Mouse (Mus musculus): Measurements from ENCODE around the gene Tmem135.

Gene Tmem135

DNA sequence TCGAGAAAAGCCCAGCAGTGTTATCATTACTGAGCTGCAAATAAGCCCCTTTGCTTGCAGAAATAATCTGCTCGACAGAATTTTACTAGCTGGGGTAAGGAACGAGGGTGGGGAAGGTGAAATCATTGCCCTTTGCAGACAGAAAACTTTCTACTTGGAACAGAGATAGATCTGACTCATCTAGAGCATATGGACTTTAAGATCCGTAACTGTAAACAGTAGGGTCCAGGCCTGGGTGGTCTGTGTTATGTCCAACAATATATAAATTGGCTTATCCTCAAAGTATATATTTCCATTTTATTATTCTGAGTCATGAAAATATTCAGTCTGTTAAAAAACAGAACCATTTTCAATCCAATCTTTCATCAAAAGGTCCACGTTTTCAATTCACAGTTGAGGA lies 221.1 kb downstream of the Tmem135 start:
- DNase-seq (ENCODE audit: low spot score in 2 of 2): no peak

DNA sequence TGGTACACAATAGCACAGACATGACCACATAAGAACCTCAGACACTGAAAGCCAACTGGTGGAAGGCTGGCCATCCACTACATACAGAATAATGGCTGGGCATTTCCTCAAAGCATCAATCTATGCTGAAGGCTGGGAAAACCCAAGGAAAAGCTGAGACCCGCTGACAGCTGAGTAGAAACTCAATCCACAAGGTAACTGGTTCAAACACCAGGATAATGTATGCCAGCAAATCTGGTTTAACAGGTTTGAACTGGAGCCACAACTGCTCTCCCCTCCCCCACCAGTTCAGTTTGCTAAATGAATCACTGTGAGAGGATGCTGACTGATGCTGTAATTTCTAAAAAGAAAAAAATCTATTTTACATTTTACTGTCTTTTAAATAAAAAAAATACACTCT lies 222.7 kb downstream of the Tmem135 start:
- DNase-seq (ENCODE audit: low spot score in 2 of 2): no peak

DNA sequence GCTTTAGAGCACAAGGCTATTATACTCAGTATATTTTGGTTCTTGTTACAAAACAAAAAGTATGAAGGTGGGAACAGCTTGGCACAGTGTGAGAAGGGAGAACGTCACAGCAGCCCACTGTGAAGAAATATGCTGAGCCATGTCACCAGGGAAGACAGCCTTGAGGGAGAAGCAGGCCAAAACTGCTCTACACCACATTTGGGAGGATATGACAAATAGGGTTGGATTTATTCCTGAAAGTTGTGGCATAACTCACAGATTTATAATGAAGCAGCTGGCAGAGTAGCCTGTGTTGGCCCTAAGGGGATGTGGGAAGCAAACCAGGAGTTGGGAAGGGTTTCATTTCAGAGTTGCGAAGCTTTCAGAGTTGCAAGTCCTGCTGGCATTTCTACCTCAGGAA lies 225.4 kb downstream of the Tmem135 start:
- peak in 1 of 2 experiments; percentile 19 for DNase-seq (ENCODE audit: low spot score in 2 of 2)

DNA sequence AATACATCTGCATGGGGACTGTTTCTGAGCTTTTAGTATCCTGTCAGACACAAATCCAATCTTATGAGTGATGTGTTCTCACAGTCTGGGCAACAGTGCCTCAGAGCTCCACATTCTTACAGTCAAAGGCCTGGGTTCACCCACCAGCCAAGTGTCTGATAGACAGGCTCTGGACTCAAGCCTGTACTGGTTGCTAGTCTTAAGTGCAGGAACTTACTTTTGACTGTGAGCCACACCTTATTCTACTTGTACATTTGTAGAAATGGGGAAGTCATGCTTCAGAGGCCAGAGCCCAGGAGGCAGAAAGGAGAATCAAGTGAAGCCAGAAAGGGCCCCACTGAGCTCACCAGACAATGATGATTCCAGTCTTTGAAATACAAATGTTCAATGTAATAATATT lies 226.1 kb downstream of the Tmem135 start:
- DNase-seq (ENCODE audit: low spot score in 2 of 2): no peak

DNA sequence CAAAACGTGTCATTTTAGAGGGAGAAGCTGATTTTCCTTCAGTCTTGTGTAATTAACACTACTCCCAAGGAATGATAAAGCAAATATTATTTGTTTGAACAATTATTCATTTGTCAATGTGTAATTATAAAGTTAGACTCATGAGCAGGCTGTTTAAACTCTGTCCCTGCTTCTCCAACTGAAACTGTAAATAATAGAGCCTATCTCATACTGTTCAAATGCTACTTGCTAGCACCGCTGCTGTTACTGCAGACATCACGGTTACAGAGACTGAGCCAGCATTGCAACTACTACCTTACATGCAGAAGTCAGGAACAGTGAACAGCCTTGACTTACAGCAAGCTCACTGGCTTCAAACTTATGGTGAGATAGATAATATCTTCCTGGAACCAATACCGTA lies 229.6 kb downstream of the Tmem135 start:
- no peak for DNase-seq (ENCODE audit: low spot score in 2 of 2)

DNA sequence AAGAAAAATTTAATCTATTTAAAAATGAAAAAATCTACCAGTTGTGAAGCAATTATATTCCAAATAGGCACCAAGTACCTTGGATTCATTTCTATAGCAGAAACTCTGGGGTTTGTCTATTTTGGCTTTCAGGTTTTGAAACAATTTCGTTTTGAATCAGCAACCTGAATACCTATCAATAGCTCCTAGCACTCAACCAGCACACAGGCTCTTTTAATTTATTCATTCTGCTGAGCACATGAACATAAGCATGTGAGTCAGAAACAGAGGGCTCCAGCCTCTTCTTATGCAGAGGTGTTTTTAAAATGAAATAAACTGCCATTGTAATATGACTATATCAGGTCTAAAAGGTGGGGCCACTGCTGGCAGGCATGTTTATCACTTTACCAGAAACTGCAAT lies 231.0 kb downstream of the Tmem135 start:
- no peak for DNase-seq (ENCODE audit: low spot score in 2 of 2)

DNA sequence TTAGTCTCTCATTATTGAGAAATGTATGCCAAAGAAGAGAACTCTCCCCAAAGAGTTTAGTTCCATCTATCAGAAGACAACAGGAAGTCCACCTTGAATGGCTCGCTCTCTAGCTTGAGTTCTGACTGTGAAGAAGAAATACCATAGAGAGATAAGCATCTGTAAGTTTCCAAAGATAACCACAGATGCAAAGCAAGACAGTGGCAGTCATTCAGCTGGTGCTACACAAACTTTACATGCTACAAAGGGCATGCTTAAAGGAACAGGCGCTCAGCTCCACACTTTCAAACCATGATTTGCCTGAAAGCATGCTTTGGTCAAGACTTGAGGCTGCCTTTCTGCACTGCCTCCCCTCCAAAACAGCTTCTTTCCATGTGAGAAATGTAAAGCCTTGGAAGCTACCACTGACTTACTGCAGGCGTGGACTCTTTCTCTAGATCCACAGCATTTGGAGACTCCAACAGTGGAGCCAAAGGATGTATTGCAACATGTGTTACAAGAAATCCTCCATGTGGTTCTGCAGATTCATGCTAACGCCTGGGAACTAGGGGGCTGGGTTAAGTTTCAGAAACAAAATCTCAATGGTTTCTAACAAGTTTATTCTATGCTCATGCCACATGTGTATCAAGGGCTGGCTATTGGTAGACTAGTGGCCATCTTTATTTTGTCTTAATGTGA lies 232.1 kb downstream of the Tmem135 start:
- DNase-seq (ENCODE audit: low spot score in 2 of 2): no peak

DNA sequence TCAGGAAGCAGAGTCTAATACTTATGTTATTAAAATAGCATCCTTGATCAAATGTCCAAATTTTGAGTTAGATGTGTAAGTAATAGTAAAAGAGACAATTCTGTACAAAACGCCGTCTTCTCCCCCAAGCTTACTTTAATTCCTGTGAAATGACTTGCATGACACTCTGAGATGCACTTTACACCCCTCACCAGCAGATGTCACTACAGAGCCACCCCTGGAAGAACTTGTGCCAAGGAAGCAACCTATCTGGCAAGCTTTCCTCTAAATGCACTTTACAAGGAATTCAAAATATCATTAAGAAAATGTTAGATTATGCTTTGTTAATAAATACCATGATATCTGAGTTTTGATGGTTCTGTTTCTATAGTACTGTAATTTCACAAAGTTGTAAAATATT lies 235.4 kb downstream of the Tmem135 start:
- peak; percentile 52 to 77 for DNase-seq (ENCODE audit: low spot score in 2 of 2)

DNA sequence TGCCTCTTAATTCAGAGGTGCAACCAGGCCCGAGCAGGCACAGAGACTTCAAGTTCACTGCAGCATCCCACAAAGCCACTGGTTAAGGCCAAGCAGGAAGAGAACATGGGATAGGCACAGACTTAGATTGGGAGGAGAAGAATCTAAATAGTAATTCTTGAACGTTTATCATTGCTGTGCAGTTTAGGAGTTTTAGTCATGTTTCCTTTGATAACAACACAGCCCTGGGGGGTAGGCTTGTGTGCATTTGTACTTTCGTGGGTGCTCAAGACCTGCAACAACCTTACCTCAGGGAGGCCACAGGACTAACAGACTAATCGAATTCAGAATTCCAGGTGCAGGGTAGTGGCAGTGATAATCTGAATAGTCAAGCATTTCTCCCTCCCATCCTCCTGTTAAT lies 238.5 kb downstream of the Tmem135 start:
- no peak for DNase-seq (ENCODE audit: low spot score in 2 of 2)

DNA sequence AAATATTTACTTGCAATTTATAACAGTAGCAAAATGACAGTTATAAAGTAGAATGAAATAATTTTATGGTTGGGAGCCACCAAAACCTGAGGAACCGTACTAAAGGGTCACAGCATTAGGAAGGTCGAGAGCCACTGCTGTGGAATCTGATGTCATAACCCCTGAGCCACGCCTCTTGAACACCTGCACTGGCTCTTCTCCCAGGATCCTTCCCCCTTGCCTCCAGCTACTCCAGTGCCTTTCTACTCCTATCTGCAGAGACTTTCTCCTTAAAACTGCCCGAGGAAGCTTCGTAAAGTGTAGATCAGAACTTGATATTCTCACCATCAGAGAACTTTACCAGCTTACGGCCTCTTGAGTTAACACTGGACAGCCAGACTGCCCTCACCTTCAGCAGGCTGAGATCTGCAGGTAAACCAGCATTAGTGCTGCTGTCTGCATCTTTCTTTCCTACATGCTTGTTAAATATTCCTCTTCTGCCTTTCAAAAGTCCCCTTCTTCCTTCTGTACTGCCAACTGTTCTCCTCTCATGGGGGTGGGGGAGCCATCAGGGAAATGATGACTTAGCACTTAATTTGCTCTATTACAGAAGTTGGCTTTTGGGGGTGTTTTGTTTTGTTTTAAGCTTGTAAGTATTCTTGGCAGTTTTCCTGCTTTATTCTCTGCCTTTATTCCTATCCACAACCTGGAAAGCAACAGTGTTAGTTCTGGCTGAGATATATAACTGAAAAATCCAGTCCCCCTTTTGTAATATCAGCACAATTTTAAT lies 242.2 kb downstream of the Tmem135 start:
- DNase-seq (ENCODE audit: low spot score in 2 of 2): no peak

DNA sequence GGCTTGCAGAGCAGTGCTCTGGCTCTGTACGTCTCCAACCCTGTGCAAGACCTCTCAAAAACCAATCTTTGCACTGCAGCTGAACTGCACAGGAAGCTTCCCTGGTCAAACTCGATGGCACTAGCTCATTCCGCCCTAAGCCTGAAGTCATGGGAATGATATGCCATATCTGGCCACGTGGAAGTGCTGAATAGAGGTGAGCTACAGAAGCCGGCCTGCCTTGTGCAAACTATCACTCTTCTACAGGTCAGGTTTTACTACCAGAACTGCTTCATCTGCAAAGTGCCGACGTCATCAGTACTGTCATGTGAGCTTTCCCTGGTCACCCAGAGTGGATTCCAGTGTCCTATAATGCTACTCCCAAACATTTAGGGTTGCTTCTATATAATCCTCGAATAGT lies 246.7 kb downstream of the Tmem135 start:
- DNase-seq (ENCODE audit: low spot score in 2 of 2): no peak

DNA sequence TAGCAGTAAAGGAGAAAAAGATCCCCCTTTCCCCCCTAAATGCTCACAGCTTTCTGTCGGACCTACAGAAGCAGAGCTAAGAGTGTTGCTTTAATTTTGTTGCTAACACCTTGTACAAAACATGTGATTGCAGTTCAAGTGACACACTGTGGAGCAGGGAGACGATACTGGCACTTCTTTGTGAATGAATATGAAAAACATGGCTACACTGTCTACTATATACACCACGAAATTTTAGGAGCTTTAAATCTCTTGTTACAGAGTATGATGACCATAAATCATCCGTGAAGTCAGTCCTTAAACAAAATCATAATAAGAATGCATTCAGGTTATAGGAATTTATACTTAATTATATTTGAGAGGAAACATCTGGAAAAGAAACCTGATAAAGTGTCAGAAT lies 247.4 kb downstream of the Tmem135 start:
- no peak for DNase-seq (ENCODE audit: low spot score in 2 of 2)

DNA sequence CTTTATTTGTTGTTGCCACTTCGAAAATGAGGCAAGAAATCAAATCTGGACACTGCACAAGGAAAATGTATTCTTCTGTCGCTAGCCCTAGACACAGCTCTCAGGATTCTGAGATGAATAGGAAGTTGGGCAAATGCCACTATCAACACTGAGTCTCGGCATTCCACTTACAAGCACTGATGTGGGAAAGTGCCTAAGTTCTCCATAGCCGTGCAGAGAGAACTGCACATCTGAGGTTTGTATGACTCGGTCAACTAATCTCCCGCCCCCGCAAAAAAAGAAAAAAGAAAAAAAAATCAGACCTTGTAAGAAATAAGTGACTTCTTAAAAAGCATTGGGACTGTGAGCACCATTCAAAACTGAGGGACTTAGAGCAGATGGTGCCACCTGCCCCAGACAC lies 248.3 kb downstream of the Tmem135 start:
- no peak for DNase-seq (ENCODE audit: low spot score in 2 of 2)

DNA sequence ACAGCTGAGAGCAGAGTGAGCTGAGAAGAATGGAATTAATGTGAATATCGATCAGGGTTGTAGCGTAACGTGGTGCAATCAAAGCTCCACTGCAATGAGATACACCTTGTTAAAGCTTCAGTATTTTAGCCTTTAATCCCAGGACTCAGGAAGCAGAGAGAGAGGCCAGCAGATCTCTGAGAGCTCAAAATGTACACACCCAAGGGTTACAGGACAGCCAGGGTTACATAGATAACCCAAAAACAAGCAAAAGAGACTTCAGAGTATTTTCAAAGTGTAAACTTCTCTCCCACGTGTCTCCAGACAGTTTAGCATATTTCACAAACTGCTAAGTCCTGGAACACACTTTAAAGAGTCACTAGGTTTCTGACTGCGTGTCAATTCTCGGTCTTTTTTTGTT lies 248.8 kb downstream of the Tmem135 start:
- no peak for DNase-seq (ENCODE audit: low spot score in 2 of 2)

DNA sequence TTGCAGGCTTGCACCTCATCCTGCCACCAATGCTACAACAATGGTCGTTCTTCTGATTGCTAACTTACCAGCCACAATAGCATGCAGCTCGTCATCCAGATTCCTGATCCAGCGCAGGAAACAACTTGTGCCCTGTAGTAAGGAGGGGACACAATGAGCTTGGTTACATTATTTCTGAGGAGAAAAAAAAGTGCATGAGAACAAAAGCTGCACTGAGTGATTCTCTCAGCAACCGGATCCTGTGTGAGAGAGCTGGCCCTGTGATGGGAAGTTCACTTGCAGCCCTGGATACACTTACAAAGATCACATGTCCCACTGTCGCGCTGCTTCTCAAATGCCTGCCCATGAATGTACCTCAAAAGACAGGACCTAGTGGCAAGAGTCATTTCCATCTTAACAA lies 252.7 kb downstream of the Tmem135 start:
- no peak for DNase-seq (ENCODE audit: low spot score in 2 of 2)

DNA sequence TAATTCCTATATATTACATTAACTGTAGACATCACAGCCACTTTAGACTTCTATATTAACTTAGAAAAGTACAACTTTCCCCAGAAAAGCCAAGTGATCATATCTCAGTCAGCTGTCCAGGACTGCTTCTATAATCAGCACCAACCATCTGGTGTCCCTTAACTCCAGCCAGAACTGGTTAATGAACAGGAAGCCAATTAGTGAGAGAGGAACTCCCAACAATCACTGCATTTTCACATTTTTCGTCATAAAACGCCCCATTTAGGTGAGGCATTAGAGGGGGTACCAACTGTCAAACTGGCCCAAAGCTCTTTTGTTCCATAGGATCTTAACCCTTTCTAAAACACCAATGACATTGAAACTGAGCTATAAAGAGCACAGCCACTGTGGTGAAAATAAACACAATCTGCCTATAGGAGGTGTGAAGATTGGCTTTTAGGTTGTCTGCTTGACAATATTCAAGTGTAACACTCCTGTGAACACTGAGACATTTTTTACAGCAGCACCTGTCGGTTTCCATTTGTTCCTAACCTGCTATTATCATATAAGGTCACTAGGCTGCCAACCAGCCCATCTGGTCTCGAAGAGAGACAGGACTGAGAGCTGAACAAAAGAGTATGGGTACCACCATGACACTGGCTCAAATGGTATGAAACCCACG lies 263.3 kb downstream of the Tmem135 start:
- no peak for DNase-seq (ENCODE audit: low spot score in 2 of 2)

DNA sequence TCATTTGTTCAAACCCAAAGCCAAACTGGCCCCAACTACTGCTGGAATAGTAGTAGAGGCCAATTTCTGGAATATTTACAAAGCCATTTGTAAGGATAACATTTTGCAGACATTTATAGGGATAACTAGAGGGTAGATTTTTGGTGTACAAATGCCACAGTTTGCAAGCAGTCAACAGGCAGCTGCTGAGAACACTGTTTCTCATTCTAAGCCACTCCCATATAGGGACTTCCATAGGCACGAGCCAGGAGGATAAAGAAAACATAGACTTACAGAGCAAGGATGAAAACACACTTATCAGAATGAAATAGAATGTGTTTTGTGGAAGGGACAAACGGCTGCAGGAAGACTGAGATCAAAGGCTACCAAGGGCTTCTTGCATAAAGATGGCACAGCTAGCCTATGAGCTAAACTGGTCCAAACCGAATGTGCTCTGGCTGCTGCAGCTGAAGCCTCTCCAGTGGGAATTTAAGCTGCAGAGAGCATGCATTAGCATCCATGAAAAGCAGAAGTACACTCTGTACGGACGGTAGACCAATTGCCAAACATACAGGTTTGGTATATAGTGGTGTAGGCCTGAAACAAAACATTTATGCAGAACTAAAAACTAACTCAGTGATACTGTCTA lies 269.0 kb downstream of the Tmem135 start:
- no peak for DNase-seq (ENCODE audit: low spot score in 2 of 2)

DNA sequence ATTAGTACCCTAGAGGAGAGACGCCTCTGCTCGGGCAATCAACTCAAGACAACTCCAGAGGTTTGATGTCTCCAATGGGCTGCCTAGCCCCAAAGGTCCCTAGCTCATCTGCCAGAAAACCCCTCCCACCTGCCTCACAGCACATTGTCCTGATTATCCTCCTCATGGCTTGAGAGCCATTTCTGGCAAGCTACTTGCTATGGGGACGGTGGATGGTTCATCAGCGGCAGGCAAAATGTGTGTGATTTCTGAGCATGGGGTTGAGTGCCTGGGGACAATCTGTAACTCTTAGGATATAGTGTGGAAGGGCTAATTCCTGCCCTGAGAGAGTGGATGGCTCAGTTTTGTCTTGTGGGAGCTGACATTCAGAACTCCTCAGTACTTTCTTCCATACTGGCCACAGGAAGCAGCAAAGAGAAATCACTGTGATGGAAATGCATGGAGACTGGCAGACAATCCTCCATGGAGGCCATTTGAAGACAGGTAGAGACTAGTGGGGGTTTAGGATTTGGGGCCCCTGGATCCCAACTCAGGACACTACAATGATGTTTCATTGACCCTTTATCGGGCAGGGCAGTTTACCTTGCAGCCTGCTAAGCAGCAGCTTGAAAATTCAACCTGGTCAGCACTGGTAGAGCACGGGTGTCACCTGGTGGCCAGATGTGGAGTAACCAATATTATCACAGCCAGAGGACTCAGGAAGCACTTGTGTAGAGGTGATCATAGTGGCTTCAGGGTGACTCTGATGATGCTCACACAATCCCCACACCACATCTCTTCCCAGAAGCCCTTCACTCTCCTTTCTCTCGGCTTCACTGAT lies 277.7 kb downstream of the Tmem135 start:
- DNase-seq (ENCODE audit: low spot score in 2 of 2): peak; percentile 26 to 58

DNA sequence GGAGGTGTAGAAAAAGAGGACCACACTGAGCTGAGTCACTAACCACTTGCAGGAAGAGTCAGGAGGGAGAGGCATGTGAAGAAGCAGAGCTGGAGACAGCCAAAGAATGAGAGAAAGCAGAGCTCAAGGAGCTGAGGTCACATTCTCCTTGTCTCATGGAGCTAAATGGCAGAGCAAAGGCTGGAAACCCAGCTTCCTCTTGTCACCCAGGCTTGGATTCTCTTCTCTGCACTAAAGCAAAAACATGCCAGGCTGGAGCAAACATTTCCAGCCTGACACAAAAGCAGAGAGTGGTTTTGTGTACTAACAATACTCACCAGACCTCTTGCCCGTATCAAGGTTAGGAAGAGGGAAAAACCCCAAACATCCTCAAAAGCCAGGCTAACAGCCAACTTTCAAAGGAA lies 287.8 kb downstream of the Tmem135 start:
- DNase-seq (ENCODE audit: low spot score in 2 of 2): no peak

DNA sequence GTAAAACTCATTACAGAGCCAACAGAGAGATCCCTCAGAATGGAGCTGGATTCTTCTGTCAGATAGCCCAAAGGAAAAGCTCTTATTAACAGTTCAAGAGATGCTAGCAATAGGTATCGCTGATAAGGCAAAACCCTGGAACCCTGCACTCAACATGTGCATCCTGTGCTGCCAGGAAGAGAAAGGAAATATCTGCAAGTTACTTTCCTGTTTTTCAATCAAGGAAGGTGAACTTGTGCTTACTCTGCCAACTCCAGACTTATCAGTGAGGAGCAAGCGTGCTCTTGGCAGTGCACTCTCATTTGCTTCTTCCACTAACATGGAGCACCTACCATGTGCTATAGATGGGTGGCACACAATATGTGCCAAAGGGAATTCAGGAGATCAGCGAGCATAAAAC lies 288.4 kb downstream of the Tmem135 start:
- DNase-seq (ENCODE audit: low spot score in 2 of 2): no peak

DNA sequence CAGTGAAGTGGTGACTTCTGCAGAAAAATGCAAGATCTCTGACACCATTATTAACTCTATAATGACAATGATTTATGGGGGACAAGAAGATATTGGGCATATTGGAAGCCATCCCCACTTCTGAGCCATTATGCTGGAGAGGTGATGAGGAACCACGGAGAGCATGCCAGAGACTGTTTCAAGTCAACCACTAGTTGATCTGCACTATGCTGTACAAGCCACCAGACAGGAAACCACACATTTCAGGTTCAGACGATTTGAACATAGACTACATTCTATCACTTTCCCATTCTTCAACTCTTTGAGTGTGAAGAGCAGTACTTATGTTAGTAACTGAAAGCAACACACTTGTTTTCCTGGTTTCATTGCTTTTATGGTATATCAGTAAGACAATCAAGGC lies 297.6 kb downstream of the Tmem135 start:
- DNase-seq (ENCODE audit: low spot score in 2 of 2): no peak

DNA sequence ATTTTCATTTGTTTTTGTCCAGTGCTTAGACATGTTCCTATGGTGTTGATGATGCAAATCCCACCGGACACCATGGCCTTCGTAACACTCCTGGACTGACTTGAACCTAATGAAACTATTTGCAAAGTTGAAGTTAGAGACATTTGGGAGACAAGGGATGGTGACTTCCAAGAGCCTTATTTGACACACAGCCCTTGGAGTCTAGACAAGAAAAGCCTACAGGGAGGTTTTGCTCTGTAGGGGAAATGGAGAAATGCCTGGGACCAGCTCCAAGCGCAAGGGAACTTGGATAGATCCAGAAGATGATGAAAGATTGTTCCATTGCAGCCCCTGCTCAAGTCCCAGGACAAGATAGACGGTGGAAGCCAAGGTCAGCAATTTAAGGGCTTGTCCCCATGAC lies 304.3 kb downstream of the Tmem135 start:
- DNase-seq (ENCODE audit: low spot score in 2 of 2): no peak

All from frontal cortex, postnatal 14 days (tissue).